Mouse (Mus musculus): Measurements from ENCODE around the gene Ak7. TPM values are rescaled to one million over a fixed set of nuclear protein-coding genes. Genes with fewer than 3 reads are reported as not detected.

Ak7 gene
- polyA plus RNA-seq, 2 experiments, result 0.14 to 0.33 TPM

DNA sequence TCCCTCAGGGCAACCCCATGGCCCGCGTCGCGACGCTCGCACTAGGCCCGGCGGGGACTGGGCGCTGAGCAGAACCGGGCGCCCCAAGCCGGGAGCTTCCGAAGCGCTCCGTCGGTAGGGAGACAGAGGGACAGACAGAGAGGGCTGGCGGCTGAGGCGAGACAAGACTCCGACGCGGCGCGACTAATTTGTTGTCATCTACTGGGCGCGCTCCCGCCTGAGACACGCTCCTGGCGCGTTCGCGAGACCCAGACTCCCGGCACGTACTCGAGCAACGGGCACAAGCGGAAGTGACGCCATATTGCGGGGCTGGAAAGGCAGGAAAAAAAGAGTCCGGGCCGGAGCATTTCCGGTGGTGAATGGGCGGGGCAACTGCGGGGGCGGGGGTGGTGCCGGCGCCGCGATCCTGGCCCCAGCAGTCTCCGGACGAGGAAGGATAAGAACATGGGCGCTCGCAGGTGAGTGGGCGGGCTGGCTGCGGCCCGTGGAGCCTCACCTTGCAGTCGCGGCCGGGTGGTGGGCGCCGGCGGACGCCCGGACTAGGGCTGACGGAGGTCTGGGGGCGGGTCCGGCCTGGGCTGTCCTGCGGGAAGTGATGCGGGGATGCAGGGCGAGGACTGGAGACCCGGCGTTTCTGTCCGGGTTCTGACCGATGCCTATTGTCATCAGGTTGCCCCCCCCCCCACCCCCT is 20.6 kb upstream of the Ak7 start, which contains the start of gene Atg2b:
Gene Atg2b, minus strand, starts transcription at position 211 of the 691 bp plus-strand sequence.
- H3K36me3 ChIP-seq (ENCODE audit: control insufficient read depth, insufficient read depth, low read length), result no peaks in the 10 kb centered on the region
- peak; percentile 94 for DNase-seq (ENCODE audit: low spot score)
- peak; percentile 93 for ATAC-seq (ENCODE audit: low FRiP score, low read depth)
- peak within 1 kb of the TSS; percentile 79 for H3K4me2 ChIP-seq (replicated peaks; ENCODE audit: low read depth, low read length, severe bottlenecking)
- H3K27me3 ChIP-seq (ENCODE audit: control insufficient read depth, insufficient read depth, low read length), result no peaks in the 10 kb centered on the region
- peak within 1 kb of the TSS; percentile 82 for H3K9ac ChIP-seq (ENCODE audit: low read depth, low read length, severe bottlenecking)
- peaks cover 13% of the 10 kb centered on the region for H3K4me1 ChIP-seq (ENCODE audit: control insufficient read depth, insufficient read depth, low read length)
- WGBS, result under 1% methylated on average over 55 of the region's 73 CpGs
- H3K9me3 ChIP-seq (ENCODE audit: control insufficient read depth, low read length), result no peaks in the 10 kb centered on the region
- TF ChIP-seq POLR2A (IDR thresholded peaks at IDR 0.05; ENCODE audit: borderline replicate concordance, extremely low read depth, insufficient read depth, insufficient read length), result 0 out of 2 replicates have a peak, but pooled peaks have one; percentile 28
- peak within 1 kb of the TSS; percentile 70 for H3K27ac ChIP-seq (replicated peaks; ENCODE audit: low read depth, low read length)
- peak within 1 kb of the TSS; percentile 94 for H3K4me3 ChIP-seq (replicated peaks; ENCODE audit: low read length)

DNA sequence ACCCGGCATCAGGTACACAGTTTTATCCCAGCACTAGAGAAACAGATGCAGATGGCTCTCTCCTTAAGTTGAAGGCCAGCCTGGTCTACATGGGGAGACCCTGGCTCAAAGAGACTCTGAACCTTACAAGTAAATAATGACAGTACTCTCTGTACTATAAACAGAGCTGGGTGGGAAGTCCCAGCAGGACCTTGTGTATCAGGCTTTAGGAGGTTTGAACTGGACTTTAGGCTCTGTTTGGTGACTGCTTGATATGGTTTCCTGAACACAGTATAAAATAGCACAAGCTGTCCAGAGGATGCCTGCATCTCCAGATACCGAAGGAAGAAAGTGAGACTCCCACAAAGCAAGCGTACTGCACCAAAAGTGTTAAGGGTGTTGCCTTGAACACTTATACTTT is 19.0 kb upstream of the Ak7 start:
- Histone ChIP-seq H3K4me1 (ENCODE audit: control insufficient read depth, insufficient read depth, low read length) (peaks cover 13% of the 10 kb centered on the region), H3K27ac (replicated peaks; ENCODE audit: low read depth, low read length) (no peak overlapping the region), H3K4me2 (replicated peaks; ENCODE audit: low read depth, low read length, severe bottlenecking) (no peak overlapping the region), H3K4me3 (replicated peaks; ENCODE audit: low read length) (no peak overlapping the region), H3K36me3 (ENCODE audit: control insufficient read depth, insufficient read depth, low read length) (peaks cover 6% of the 10 kb centered on the region), H3K9me3 (ENCODE audit: control insufficient read depth, low read length) (no peaks in the 10 kb centered on the region), H3K9ac (ENCODE audit: low read depth, low read length, severe bottlenecking) (no peak overlapping the region), H3K27me3 (ENCODE audit: control insufficient read depth, insufficient read depth, low read length) (no peaks in the 10 kb centered on the region)
- WGBS, result 97% methylated on average over 3 of the region's 3 CpGs
- ATAC-seq (ENCODE audit: low FRiP score, low read depth) (no peak), DNase-seq (ENCODE audit: low spot score) (no peak)
- no peak for TF ChIP-seq POLR2A (IDR thresholded peaks at IDR 0.05; ENCODE audit: borderline replicate concordance, extremely low read depth, insufficient read depth, insufficient read length)

DNA sequence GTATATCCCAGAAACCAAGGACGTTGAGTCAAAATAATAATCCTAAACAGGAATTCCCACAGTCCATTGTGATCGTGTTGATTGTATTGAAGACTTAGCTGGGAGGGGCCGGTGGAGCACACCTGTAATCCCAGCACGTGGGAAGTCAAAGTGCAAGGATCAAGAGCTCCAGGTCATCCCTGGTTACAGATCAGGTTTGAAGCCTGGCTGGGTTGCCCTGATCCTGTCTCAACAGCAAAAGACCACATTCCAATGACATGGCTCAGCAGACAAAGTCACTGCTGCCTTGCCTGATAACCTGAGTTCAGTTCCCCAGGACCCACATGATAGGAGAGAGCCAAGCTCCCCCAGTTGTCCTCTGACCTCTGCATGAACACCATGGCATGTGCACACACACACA is 18.4 kb upstream of the Ak7 start:
- Histone ChIP-seq H3K4me2 (replicated peaks; ENCODE audit: low read depth, low read length, severe bottlenecking) (no peak overlapping the region), H3K4me3 (replicated peaks; ENCODE audit: low read length) (no peak overlapping the region), H3K9ac (ENCODE audit: low read depth, low read length, severe bottlenecking) (no peak overlapping the region), H3K4me1 (ENCODE audit: control insufficient read depth, insufficient read depth, low read length) (peaks cover 13% of the 10 kb centered on the region), H3K27ac (replicated peaks; ENCODE audit: low read depth, low read length) (no peak overlapping the region), H3K27me3 (ENCODE audit: control insufficient read depth, insufficient read depth, low read length) (no peaks in the 10 kb centered on the region), H3K9me3 (ENCODE audit: control insufficient read depth, low read length) (no peaks in the 10 kb centered on the region), H3K36me3 (ENCODE audit: control insufficient read depth, insufficient read depth, low read length) (peaks cover 11% of the 10 kb centered on the region)
- DNase-seq (ENCODE audit: low spot score) (no peak), ATAC-seq (ENCODE audit: low FRiP score, low read depth) (no peak)
- WGBS, result 91% methylated on average over 4 of the region's 4 CpGs
- TF ChIP-seq POLR2A (IDR thresholded peaks at IDR 0.05; ENCODE audit: borderline replicate concordance, extremely low read depth, insufficient read depth, insufficient read length), result no peak

DNA sequence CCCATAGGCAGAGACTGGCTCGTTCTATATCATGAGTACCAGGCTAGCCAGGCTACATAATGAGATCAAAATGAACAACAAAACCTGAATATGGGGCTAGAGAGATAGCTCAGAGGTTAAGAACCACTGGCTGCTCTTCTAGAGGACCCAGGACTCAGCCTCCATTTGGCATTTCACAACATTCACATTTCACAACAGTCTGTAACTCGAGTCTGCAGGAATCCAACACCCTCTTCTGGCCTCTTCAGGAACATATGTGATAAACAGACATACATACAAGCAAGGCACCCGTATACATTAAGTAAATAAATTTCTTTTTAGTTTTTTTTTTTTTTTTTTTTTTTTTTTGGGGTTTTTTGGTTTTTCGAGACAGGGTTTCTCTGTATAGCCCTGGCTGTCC is 17.2 kb upstream of the Ak7 start:
- Histone ChIP-seq H3K4me2 (replicated peaks; ENCODE audit: low read depth, low read length, severe bottlenecking) (no peak overlapping the region), H3K9me3 (ENCODE audit: control insufficient read depth, low read length) (no peaks in the 10 kb centered on the region), H3K36me3 (ENCODE audit: control insufficient read depth, insufficient read depth, low read length) (peaks cover 11% of the 10 kb centered on the region), H3K27ac (replicated peaks; ENCODE audit: low read depth, low read length) (no peak overlapping the region), H3K9ac (ENCODE audit: low read depth, low read length, severe bottlenecking) (no peak overlapping the region), H3K4me1 (ENCODE audit: control insufficient read depth, insufficient read depth, low read length) (peaks cover 7% of the 10 kb centered on the region), H3K27me3 (ENCODE audit: control insufficient read depth, insufficient read depth, low read length) (no peaks in the 10 kb centered on the region), H3K4me3 (replicated peaks; ENCODE audit: low read length) (no peak overlapping the region)
- WGBS, result 82% methylated on average over 3 of the region's 4 CpGs
- ATAC-seq (ENCODE audit: low FRiP score, low read depth) (no peak), DNase-seq (ENCODE audit: low spot score) (no peak)
- no peak for TF ChIP-seq POLR2A (IDR thresholded peaks at IDR 0.05; ENCODE audit: borderline replicate concordance, extremely low read depth, insufficient read depth, insufficient read length)

DNA sequence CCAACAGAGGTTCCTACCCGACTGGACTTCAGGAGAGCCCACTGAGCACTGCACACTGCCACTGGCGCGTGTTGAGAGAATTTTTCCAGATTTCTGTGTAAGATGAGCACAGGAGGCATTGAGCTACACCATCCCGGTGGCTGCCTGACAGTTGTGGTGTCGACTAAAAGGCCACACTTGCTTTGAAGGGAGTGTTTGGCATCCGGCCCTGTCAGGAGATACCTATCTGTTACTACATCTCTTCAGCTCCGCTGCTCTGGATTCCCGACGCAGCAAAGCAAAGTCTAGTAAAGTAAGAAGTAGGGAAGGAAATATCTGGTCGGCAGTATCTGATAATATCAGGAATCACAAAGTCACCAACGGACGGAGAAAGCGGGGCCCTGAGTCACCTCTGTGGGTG is 16.3 kb upstream of the Ak7 start:
- Histone ChIP-seq H3K27me3 (ENCODE audit: control insufficient read depth, insufficient read depth, low read length) (no peaks in the 10 kb centered on the region), H3K9me3 (ENCODE audit: control insufficient read depth, low read length) (no peaks in the 10 kb centered on the region), H3K9ac (ENCODE audit: low read depth, low read length, severe bottlenecking) (no peak overlapping the region), H3K36me3 (ENCODE audit: control insufficient read depth, insufficient read depth, low read length) (peaks cover 14% of the 10 kb centered on the region), H3K4me1 (ENCODE audit: control insufficient read depth, insufficient read depth, low read length) (peaks cover 6% of the 10 kb centered on the region), H3K4me3 (replicated peaks; ENCODE audit: low read length) (no peak overlapping the region), H3K27ac (replicated peaks; ENCODE audit: low read depth, low read length) (no peak overlapping the region), H3K4me2 (replicated peaks; ENCODE audit: low read depth, low read length, severe bottlenecking) (no peak overlapping the region)
- no peak for ATAC-seq (ENCODE audit: low FRiP score, low read depth)
- DNase-seq (ENCODE audit: low spot score), result no peak
- WGBS, result 95% methylated on average over 13 of the region's 13 CpGs
- no peak for TF ChIP-seq POLR2A (IDR thresholded peaks at IDR 0.05; ENCODE audit: borderline replicate concordance, extremely low read depth, insufficient read depth, insufficient read length)
